Mouse (Mus musculus): ENCODE data around the gene Pvalb. TPM values are rescaled to one million over a fixed set of nuclear protein-coding genes. Genes with fewer than 3 reads are reported as not detected.
A peak's percentile ranks its signal among the peaks of the same experiment; 100 is the strongest.

Gene Pvalb
- polyA plus RNA-seq, 1 experiment: 2.9 TPM

- TF ChIP-seq CTCF (IDR thresholded peaks at IDR 0.05; ENCODE audit: borderline replicate concordance, extremely low read depth, insufficient read depth, insufficient read length): peak; percentile 92
- TF ChIP-seq POLR2A (IDR thresholded peaks at IDR 0.05; ENCODE audit: borderline replicate concordance, extremely low read depth, insufficient read depth, insufficient read length, poor library complexity, severe bottlenecking): no peak
- DNase-seq (ENCODE audit: low read depth): peak; percentile 86
Measured at GRCm38 (mm10) chr15:78239453-78239852, 33.3 kb upstream of the Pvalb start.

DNA sequence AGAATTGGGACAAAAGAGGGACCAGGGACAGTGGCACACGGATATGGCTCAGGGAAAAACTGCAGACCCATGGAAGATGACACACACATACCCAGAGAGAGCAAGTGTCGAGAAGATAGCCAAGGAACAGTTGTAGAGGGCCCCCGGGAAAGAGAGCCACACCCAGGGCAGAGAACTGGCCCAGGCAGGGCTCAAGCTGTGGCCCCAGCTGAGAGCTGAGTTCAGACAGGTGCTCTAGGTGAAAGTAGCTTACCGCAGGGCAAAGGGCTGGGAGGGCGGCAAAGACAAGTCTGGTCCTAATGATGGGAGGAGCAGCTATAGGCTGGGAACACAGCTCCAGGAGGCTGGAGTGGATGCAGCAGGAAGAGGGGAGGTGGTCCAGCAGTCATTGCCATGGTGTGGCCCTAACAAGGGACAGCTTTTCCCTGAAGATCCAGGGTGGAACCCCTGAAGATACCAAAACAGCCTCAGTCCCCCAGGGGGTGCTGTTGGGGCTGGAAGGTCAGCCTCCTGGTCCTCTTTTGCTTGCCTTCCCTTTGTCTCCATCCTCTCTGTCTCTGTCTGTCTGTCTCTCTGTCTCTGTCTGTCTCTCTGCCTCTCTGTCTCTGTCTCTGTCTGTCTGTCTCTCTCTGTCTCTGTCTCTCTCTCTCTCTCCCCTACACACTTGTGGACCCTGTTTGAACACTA, 28.8 kb upstream of the Pvalb start:
- TF ChIP-seq POLR2A (IDR thresholded peaks at IDR 0.05; ENCODE audit: borderline replicate concordance, extremely low read depth, insufficient read depth, insufficient read length, poor library complexity, severe bottlenecking) (no peak), CTCF (IDR thresholded peaks at IDR 0.05; ENCODE audit: borderline replicate concordance, extremely low read depth, insufficient read depth, insufficient read length) (no peak)
- DNase-seq (ENCODE audit: low read depth): no peak

DNA sequence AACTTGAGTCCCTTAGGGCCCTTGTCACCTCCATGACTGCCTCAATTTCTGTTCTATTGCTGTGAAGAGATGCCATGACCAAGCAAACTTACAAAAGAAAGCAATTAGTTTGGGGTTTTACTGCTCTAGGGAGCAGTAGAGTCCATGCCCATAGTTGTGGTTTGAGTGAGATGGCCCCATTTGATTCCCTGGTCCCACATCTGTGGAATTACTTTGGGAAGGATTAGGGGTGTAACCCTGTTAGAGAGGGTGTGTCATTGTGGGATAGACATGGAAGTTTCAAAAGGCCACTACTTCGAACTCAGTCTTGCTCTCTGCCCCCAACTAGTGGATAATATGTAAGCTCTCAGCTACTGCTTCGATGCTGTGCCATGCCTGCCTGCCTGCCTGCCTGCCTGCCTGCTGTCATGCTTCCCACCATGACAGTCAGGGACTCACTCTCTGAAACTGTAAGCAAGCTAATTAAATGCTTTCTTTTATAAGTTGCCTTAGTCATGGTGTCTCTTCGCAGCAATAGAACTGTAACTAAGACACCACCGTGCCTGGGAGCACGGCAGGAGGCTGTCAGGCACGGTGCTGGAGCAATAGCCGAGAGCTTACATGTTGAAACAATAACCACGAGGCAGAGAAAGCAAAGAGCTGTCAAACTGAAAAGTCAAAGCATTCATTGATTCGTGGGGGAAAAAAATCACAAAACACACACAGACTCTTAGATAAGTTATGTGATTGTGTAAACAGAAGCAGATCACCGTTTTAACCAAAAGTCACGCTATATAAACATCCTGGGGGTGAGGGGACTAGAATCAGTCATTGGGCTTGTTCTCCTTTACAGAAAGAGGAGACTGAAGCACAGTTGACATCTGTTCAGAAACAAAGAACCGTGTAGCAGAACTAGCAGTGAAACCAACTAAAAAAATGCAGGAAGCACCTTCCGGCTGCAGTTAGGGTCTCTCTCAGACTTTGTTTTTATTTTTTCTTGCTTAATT, 25.4 kb upstream of the Pvalb start:
- TF ChIP-seq POLR2A (IDR thresholded peaks at IDR 0.05; ENCODE audit: borderline replicate concordance, extremely low read depth, insufficient read depth, insufficient read length, poor library complexity, severe bottlenecking): no peak
- peak; percentile 21; the same call in 1 of the 2 replicates for TF ChIP-seq CTCF (IDR thresholded peaks at IDR 0.05; ENCODE audit: borderline replicate concordance, extremely low read depth, insufficient read depth, insufficient read length)
- peak; percentile 65 for DNase-seq (ENCODE audit: low read depth)

DNA sequence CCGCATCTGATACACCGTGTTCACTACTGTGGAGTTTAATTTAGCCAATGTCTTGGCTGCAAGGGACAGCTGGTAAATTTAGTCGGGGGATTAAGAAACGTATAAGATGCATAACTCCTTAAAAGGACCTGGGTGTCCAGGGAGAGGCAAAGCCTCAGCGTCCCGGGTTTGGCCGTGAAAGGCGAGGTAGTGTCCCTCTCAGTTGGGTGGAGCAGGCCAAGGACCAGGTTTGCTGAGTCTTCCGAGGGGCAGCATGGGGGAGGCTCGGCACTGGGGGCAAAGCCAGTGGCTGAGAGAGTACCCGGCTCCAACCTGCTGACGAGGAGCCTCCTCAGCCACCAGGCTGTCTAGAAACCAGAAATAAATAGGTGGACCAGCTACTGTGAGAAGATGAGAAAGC, 21.6 kb upstream of the Pvalb start:
- TF ChIP-seq POLR2A (IDR thresholded peaks at IDR 0.05; ENCODE audit: borderline replicate concordance, extremely low read depth, insufficient read depth, insufficient read length, poor library complexity, severe bottlenecking): no peak
- TF ChIP-seq CTCF (IDR thresholded peaks at IDR 0.05; ENCODE audit: borderline replicate concordance, extremely low read depth, insufficient read depth, insufficient read length): no peak
- DNase-seq (ENCODE audit: low read depth): no peak

DNA sequence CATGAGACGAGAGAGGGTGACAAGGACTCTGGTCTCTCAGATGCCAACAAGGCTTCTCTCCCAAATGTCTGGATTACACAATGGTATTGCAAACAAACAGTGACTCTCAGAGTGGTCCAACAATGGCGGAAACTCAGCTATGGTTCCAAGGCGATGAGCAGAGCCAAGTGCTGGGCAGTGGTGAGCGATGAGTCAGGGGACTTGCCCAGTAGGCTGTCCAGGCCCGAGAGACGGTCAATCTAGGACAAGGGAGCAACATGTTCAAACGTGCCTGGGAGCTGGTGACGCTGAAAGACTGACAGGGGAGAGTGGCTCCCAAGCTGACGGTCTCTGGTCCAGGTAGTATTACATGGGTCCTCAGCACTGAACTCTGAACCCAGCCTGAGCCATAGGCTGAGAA, 9.1 kb upstream of the Pvalb start:
- TF ChIP-seq CTCF (IDR thresholded peaks at IDR 0.05; ENCODE audit: borderline replicate concordance, extremely low read depth, insufficient read depth, insufficient read length): no peak
- TF ChIP-seq POLR2A (IDR thresholded peaks at IDR 0.05; ENCODE audit: borderline replicate concordance, extremely low read depth, insufficient read depth, insufficient read length, poor library complexity, severe bottlenecking): no peak
- DNase-seq (ENCODE audit: low read depth): no peak

- DNase-seq (ENCODE audit: low read depth): no peak
- no peak for TF ChIP-seq CTCF (IDR thresholded peaks at IDR 0.05; ENCODE audit: borderline replicate concordance, extremely low read depth, insufficient read depth, insufficient read length)
- TF ChIP-seq POLR2A (IDR thresholded peaks at IDR 0.05; ENCODE audit: borderline replicate concordance, extremely low read depth, insufficient read depth, insufficient read length, poor library complexity, severe bottlenecking): no peak
Measured at GRCm38 (mm10) chr15:78211367-78211766, 5.2 kb upstream of the Pvalb start.

- TF ChIP-seq POLR2A (IDR thresholded peaks at IDR 0.05; ENCODE audit: borderline replicate concordance, extremely low read depth, insufficient read depth, insufficient read length, poor library complexity, severe bottlenecking): no peak
- TF ChIP-seq CTCF (IDR thresholded peaks at IDR 0.05; ENCODE audit: borderline replicate concordance, extremely low read depth, insufficient read depth, insufficient read length): no peak
- DNase-seq (ENCODE audit: low read depth): no peak
Measured at GRCm38 (mm10) chr15:78210203-78210602, 4.0 kb upstream of the Pvalb start.

GRCm38 (mm10) chr15:78205192-78205591, 1.0 kb downstream of the Pvalb start:
- TF ChIP-seq POLR2A (IDR thresholded peaks at IDR 0.05; ENCODE audit: borderline replicate concordance, extremely low read depth, insufficient read depth, insufficient read length, poor library complexity, severe bottlenecking) (no peak), CTCF (IDR thresholded peaks at IDR 0.05; ENCODE audit: borderline replicate concordance, extremely low read depth, insufficient read depth, insufficient read length) (peak; percentile 52; the same call in 1 of the 2 replicates)
- DNase-seq (ENCODE audit: low read depth): peak; percentile 62

DNA sequence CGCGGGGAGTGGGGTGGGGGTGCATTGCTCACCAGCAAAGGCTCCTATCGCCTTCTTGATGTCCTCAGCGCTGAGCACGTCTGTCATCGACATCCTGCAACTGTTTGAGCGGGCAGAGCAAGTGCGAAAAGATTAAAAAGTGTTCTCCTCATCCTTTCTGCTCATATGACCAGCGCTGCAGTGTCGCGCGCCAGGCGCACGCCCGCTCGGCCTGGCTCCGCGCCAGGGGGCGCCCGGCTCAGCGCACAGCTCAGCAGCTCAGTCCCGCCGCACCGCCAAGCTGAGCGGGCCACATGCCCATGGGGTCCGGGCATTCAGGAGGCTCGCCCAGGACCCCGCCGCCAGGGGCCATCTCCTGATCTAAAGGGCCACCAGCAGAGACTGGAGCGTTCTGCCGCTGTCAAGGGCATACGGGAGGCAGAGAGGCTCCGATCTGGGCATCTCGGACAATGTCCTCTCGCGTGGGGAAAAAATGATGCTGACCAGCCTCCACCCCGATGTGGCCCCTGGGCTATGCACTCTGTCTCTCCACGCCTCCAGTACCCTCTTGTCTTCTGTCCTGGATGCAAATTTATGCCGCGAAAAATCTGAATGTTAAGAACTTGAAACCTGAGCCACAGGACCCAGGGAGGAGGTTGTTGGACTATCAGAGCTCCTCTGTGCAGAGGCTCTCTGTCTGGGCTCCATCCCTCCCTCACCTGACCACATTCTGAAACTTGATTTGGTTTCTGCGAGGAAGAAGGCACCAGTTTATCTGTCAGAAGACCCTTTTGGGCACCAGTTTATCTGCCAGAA, 1.9 kb downstream of the Pvalb start:
- peak; percentile 82 for DNase-seq (ENCODE audit: low read depth)
- TF ChIP-seq POLR2A (IDR thresholded peaks at IDR 0.05; ENCODE audit: borderline replicate concordance, extremely low read depth, insufficient read depth, insufficient read length, poor library complexity, severe bottlenecking) (no peak), CTCF (IDR thresholded peaks at IDR 0.05; ENCODE audit: borderline replicate concordance, extremely low read depth, insufficient read depth, insufficient read length) (0 out of 2 replicates have a peak, but pooled peaks have one; percentile 29)

- no peak for DNase-seq (ENCODE audit: low read depth)
- TF ChIP-seq CTCF (IDR thresholded peaks at IDR 0.05; ENCODE audit: borderline replicate concordance, extremely low read depth, insufficient read depth, insufficient read length) (no peak), POLR2A (IDR thresholded peaks at IDR 0.05; ENCODE audit: borderline replicate concordance, extremely low read depth, insufficient read depth, insufficient read length, poor library complexity, severe bottlenecking) (no peak)
Measured at GRCm38 (mm10) chr15:78195096-78195880, 10.9 kb downstream of the Pvalb start.
